9 mouse cellular contexts compared by ENCODE assay signal in genomic region chr6:96116148-96116533, GRCm38 (mm10). TPM values are rescaled to one million over a fixed set of nuclear protein-coding genes. Genes with fewer than 3 reads are reported as not detected.
DNase-seq lines count a peak whose midpoint lies in the region; ATAC-seq and TF ChIP-seq lines count a peak whose summit lies in the region.
"Had no signal": no experiment of that assay in that cellular context is flagged by ENCODE, and none has a peak within 500 bp of the region (broad histone marks: within the 10 kb centered on the region; RNA-seq: fewer than 3 reads in every experiment).

No protein-coding gene starts in this region.

- TF ChIP-seq CTCF in lung, embryonic 14.5 days (IDR thresholded peaks at IDR 0.05; ENCODE audit: low read depth), result peak; percentile 26; the same call in 1 of the 2 replicates
- TF ChIP-seq CTCF in embryonic fibroblast, embryonic 13.5 days (IDR thresholded peaks at IDR 0.05; ENCODE audit: borderline replicate concordance, insufficient read depth, low read length), result no peak

- no peak overlapping the region for H3K27ac ChIP-seq in lung, embryonic 14.5 days (ENCODE audit: low read depth)
- peak overlapping the region; percentile 5; the same call in 1 of the 2 replicates for H3K27ac ChIP-seq in embryonic fibroblast, embryonic 13.5 days (ENCODE audit: insufficient read depth, low read length)
- H3K27ac ChIP-seq in limb, embryonic 11.5 days (replicated peaks; ENCODE audit: low read depth, low read length), result no peak overlapping the region
- peak overlapping the region; percentile 81 for H3K27ac ChIP-seq in neural tube, embryonic 15.5 days (replicated peaks)
- H3K27ac ChIP-seq: macrophage had no signal

- no peaks in the 10 kb centered on the region for H3K9me3 ChIP-seq in lung, embryonic 14.5 days (ENCODE audit: low read depth, low read length)
- H3K9me3 ChIP-seq in limb, embryonic 11.5 days (ENCODE audit: control insufficient read depth, low read length), result no peaks in the 10 kb centered on the region
- H3K9me3 ChIP-seq in neural tube, embryonic 15.5 days (replicated peaks), result no peaks in the 10 kb centered on the region

- H3K4me2 ChIP-seq in lung, embryonic 14.5 days, result peak overlapping the region; percentile 95
- H3K4me2 ChIP-seq in limb, embryonic 11.5 days (ENCODE audit: low read depth, severe bottlenecking), result peak overlapping the region; percentile 89
- peak overlapping the region; percentile 95 for H3K4me2 ChIP-seq in neural tube, embryonic 15.5 days

- H3K27me3 ChIP-seq in lung, embryonic 14.5 days (ENCODE audit: insufficient read depth, low read length), result no peaks in the 10 kb centered on the region
- H3K27me3 ChIP-seq in limb, embryonic 11.5 days (ENCODE audit: control insufficient read depth, insufficient read depth, low read length), result no peaks in the 10 kb centered on the region
- H3K27me3 ChIP-seq in neural tube, embryonic 15.5 days (replicated peaks), result no peaks in the 10 kb centered on the region

- H3K36me3 ChIP-seq in lung, embryonic 14.5 days (ENCODE audit: insufficient read depth), result no peaks in the 10 kb centered on the region
- H3K36me3 ChIP-seq in limb, embryonic 11.5 days (ENCODE audit: control insufficient read depth, insufficient read depth, low read length), result no peaks in the 10 kb centered on the region
- H3K36me3 ChIP-seq in neural tube, embryonic 15.5 days, result no peaks in the 10 kb centered on the region

- peak overlapping the region; percentile 55 for H3K4me3 ChIP-seq in lung, embryonic 14.5 days (ENCODE audit: low read depth, low read length)
- H3K4me3 ChIP-seq in embryonic fibroblast, embryonic 13.5 days (ENCODE audit: insufficient read depth, low read length), result peak overlapping the region; percentile 61
- peak overlapping the region; percentile 54 for H3K4me3 ChIP-seq in limb, embryonic 11.5 days (ENCODE audit: low read depth, low read length)
- H3K4me3 ChIP-seq in neural tube, embryonic 15.5 days (replicated peaks), result peak overlapping the region; percentile 56

- DNase-seq in lung, embryonic 14.5 days, result no peak
- no peak for DNase-seq in lung, postnatal 14 days
- no peak for DNase-seq in limb, embryonic 11.5 days (ENCODE audit: low spot score)
- DNase-seq in right cerebral cortex, postnatal 4 days, result no peak
- no peak for DNase-seq in thymus, postnatal 14 days
- no peak for DNase-seq in right cerebral cortex, postnatal 36 days (ENCODE audit: low spot score in 2 of 2)

- ATAC-seq in lung, embryonic 14.5 days (ENCODE audit: insufficient read depth), result no peak
- ATAC-seq in limb, embryonic 11.5 days (ENCODE audit: insufficient number of reproducible peaks, low FRiP score, low TSS enrichment, low read depth), result no peak
- ATAC-seq in neural tube, embryonic 15.5 days (ENCODE audit: low FRiP score), result no peak

- WGBS in lung, embryonic 14.5 days, result 4% methylated on average over 6 of the region's 6 CpGs
- 13% methylated on average over 6 of the region's 6 CpGs for WGBS in limb, embryonic 11.5 days
- WGBS in neural tube, embryonic 15.5 days, result 8% methylated on average over 6 of the region's 6 CpGs

- peak overlapping the region; percentile 70 for H3K9ac ChIP-seq in lung, embryonic 14.5 days
- H3K9ac ChIP-seq in limb, embryonic 11.5 days (ENCODE audit: low read length), result peak overlapping the region; percentile 66
- peak overlapping the region; percentile 73 for H3K9ac ChIP-seq in neural tube, embryonic 15.5 days (replicated peaks)

- no peak; the same call in 1 of the 2 replicates for TF ChIP-seq POLR2A in embryonic fibroblast, embryonic 13.5 days (IDR thresholded peaks at IDR 0.05; ENCODE audit: low read depth, low read length)

- H3K4me1 ChIP-seq in lung, embryonic 14.5 days (ENCODE audit: insufficient read depth), result peaks cover 7% of the 10 kb centered on the region; the same call in 1 of the 2 replicates
- peaks cover 3% of the 10 kb centered on the region; the same call in 1 of the 2 replicates for H3K4me1 ChIP-seq in embryonic fibroblast, embryonic 13.5 days (ENCODE audit: control insufficient read depth, insufficient read depth, low read length)
- no peaks in the 10 kb centered on the region for H3K4me1 ChIP-seq in limb, embryonic 11.5 days (ENCODE audit: control insufficient read depth, insufficient read depth, low read length)
- H3K4me1 ChIP-seq in neural tube, embryonic 15.5 days, result peaks cover 51% of the 10 kb centered on the region

RNA-seq across cellular contexts. Expression of gene Fam19a1, which starts 3.2 kb away (rescaled TPM):
- 2.2 and 3.0 TPM in 2 replicates for polyA plus RNA-seq in lung, embryonic 14.5 days (2014; fragmentation: Nextera tagmentation; extraction: Ambion mirVana)
- 0.32 and 1.1 TPM in 2 replicates for polyA plus RNA-seq in embryonic fibroblast, embryonic 13.5 days (2011; ENCODE audit: insufficient read length, low read depth, missing spikeins)
- polyA plus RNA-seq in limb, embryonic 11.5 days (2014; fragmentation: Nextera tagmentation; extraction: Ambion mirVana), result 4.0 and 4.1 TPM in 2 replicates
- 26.0 and 37.3 TPM in 2 replicates for polyA plus RNA-seq in neural tube, embryonic 15.5 days (2015; fragmentation: Nextera tagmentation; extraction: Ambion mirVana)
- polyA plus RNA-seq: macrophage had no signal

RNA-seq across cellular contexts. Expression of gene 1700123L14Rik, which starts 49.9 kb away (rescaled TPM):
- polyA plus RNA-seq in lung, embryonic 14.5 days (2014; fragmentation: Nextera tagmentation; extraction: Ambion mirVana), result not detected in 2 replicates
- polyA plus RNA-seq in embryonic fibroblast, embryonic 13.5 days (2011; ENCODE audit: insufficient read length, low read depth, missing spikeins), result not detected in 2 replicates
- polyA plus RNA-seq in limb, embryonic 11.5 days (2014; fragmentation: Nextera tagmentation; extraction: Ambion mirVana), result not detected in 2 replicates
- polyA plus RNA-seq in neural tube, embryonic 15.5 days (2015; fragmentation: Nextera tagmentation; extraction: Ambion mirVana), result 0.13 and 0.17 TPM in 2 replicates
- polyA plus RNA-seq: macrophage had no signal

Comparison
In these comparisons a context has a peak if more than half of its experiments do, and no peak if none do; other contexts are left out.
1. H3K27ac ChIP-seq: peak in embryonic fibroblast, embryonic 13.5 days (single experiment) and neural tube, embryonic 15.5 days (single experiment); none in lung, embryonic 14.5 days (single experiment) and limb, embryonic 11.5 days (single experiment).
2. Peak in every context shown above with its lines, with median percentiles within 50 percentile points of each other: H3K4me2 ChIP-seq, H3K4me3 ChIP-seq and H3K9ac ChIP-seq.